Mouse (Mus musculus): ENCODE results near the gene Jdp2. TPM values are rescaled to one million over a fixed set of nuclear protein-coding genes. Genes with fewer than 3 reads are reported as not detected.
"Not testable (repeated sequence)": the region's sequence is repeated elsewhere in the genome, so short reads cannot be mapped to it uniquely, and the experiment has no call there.

Jdp2 gene
- polyA plus RNA-seq, 1 experiment from 2014 or later, result 0.56 TPM

DNA sequence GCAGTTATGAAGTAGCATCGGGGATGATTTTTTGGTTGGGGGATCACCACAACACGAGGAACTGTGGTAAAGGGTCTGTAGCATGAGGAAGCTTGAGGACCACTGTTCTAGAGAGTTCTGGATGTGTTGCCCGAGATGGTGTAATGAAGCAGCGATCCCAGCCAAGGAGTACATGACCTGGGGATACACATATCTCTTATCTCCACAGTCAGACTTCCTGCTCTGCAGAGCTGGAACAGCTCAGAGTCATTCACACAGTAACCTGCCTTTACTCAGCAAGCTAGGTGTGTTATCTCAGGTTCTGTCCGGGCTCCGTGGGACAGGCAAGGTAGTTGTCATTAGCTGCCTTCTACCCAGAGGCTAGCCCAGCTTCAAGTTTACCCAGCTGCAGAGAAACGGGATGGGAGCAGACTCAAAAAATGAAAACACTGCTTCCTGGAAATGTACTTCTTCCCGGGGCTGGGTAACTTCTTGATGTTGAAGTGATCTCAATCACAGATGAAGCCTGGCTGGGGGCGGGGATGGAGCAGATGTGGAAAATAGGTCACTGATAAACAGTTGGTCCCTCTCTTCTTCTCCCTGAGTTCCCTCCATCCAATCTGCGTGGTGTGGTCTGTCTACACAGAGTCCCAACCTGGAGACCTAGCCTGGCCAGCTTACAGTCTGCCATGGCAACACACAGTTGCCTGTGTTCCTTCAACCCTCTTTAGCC, 42.2 kb downstream of the Jdp2 start:
- H3K27me3 ChIP-seq (replicated peaks; ENCODE audit: control insufficient read depth, insufficient read depth, low read length), result no peaks in the 10 kb centered on the region
- H3K4me3 ChIP-seq (replicated peaks; ENCODE audit: low read length), result no peak overlapping the region
- ATAC-seq, result no peak
- H3K4me1 ChIP-seq (replicated peaks; ENCODE audit: control insufficient read depth, insufficient read depth, low read length), result peaks cover 8% of the 10 kb centered on the region
- H3K9ac ChIP-seq (replicated peaks; ENCODE audit: low read depth, low read length), result no peak overlapping the region
- no peak overlapping the region for H3K27ac ChIP-seq (ENCODE audit: low read length)
- H3K9me3 ChIP-seq (ENCODE audit: control insufficient read depth, low read length), result no peaks in the 10 kb centered on the region
- no peak overlapping the region for H3K4me2 ChIP-seq (ENCODE audit: low read length)
- WGBS, result 84% methylated on average over 10 of the region's 10 CpGs
- H3K36me3 ChIP-seq (ENCODE audit: control insufficient read depth, insufficient read depth), result no peaks in the 10 kb centered on the region

DNA sequence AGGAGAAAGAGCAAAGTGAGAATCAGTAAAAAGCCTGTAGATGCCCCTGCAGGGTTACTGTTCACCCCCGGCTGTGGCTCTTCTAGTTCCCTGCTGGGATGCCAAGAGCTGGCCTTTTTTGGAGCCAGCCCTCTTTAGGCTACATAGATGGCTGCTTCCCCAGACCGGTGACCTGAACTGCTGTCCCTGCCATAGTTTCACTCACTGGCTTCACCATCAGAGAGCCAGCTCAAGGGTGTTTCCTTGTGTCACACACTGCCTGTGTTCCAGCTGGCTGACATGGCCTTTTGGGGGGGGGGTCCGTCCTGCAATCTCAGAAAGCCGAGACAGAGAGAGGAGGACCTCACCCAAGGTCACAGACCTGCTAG, 42.7 kb downstream of the Jdp2 start:
- no peaks in the 10 kb centered on the region for H3K36me3 ChIP-seq (ENCODE audit: control insufficient read depth, insufficient read depth)
- ATAC-seq, result no peak
- no peak overlapping the region for H3K4me3 ChIP-seq (replicated peaks; ENCODE audit: low read length)
- 64% methylated on average over 4 of the region's 4 CpGs for WGBS
- H3K4me2 ChIP-seq (ENCODE audit: low read length), result no peak overlapping the region
- peaks cover 8% of the 10 kb centered on the region for H3K4me1 ChIP-seq (replicated peaks; ENCODE audit: control insufficient read depth, insufficient read depth, low read length)
- no peak overlapping the region for H3K27ac ChIP-seq (ENCODE audit: low read length)
- H3K9ac ChIP-seq (replicated peaks; ENCODE audit: low read depth, low read length), result no peak overlapping the region
- H3K9me3 ChIP-seq (ENCODE audit: control insufficient read depth, low read length), result no peaks in the 10 kb centered on the region
- H3K27me3 ChIP-seq (replicated peaks; ENCODE audit: control insufficient read depth, insufficient read depth, low read length), result no peaks in the 10 kb centered on the region

- no peak overlapping the region for H3K4me3 ChIP-seq (replicated peaks; ENCODE audit: low read length)
- H3K27ac ChIP-seq (ENCODE audit: low read length), result no peak overlapping the region
- no peaks in the 10 kb centered on the region for H3K36me3 ChIP-seq (ENCODE audit: control insufficient read depth, insufficient read depth)
- no peaks in the 10 kb centered on the region for H3K27me3 ChIP-seq (replicated peaks; ENCODE audit: control insufficient read depth, insufficient read depth, low read length)
- ATAC-seq, result no peak
- peaks cover 8% of the 10 kb centered on the region for H3K4me1 ChIP-seq (replicated peaks; ENCODE audit: control insufficient read depth, insufficient read depth, low read length)
- H3K4me2 ChIP-seq (ENCODE audit: low read length), result no peak overlapping the region
- 77% methylated on average over 5 of the region's 5 CpGs for WGBS
- H3K9me3 ChIP-seq (ENCODE audit: control insufficient read depth, low read length), result no peaks in the 10 kb centered on the region
- H3K9ac ChIP-seq (replicated peaks; ENCODE audit: low read depth, low read length), result no peak overlapping the region
Observed at GRCm38 (mm10) chr12:85643735-85644134, 44.9 kb downstream of the Jdp2 start.

DNA sequence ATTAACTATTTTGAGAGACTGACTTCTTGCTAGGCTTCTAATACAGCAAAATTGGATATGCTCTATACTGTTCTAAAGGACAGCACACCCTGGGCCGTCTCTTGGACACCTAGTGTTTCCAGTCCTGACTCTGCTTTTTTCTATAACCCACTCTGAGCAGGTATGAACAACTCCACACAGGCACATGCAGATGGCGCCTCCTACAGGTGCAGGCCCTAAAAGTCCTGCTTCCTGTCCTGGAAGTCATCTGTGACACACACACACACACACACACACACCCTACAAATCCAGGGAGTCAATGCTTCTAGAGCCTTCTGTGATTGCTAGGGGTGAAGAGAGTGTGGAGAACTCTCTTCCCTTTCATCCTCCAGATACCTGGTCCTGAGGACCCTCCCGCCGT, 46.8 kb downstream of the Jdp2 start:
- no peak overlapping the region for H3K4me3 ChIP-seq (replicated peaks; ENCODE audit: low read length)
- H3K36me3 ChIP-seq (ENCODE audit: control insufficient read depth, insufficient read depth), result no peaks in the 10 kb centered on the region
- H3K9me3 ChIP-seq (ENCODE audit: control insufficient read depth, low read length), result no peaks in the 10 kb centered on the region
- no peak overlapping the region for H3K27ac ChIP-seq (ENCODE audit: low read length)
- no peaks in the 10 kb centered on the region for H3K27me3 ChIP-seq (replicated peaks; ENCODE audit: control insufficient read depth, insufficient read depth, low read length)
- no peak for ATAC-seq
- WGBS, result 91% methylated on average over 4 of the region's 4 CpGs
- H3K4me2 ChIP-seq (ENCODE audit: low read length), result no peak overlapping the region
- no peak overlapping the region for H3K9ac ChIP-seq (replicated peaks; ENCODE audit: low read depth, low read length)
- H3K4me1 ChIP-seq (replicated peaks; ENCODE audit: control insufficient read depth, insufficient read depth, low read length), result no peaks in the 10 kb centered on the region

DNA sequence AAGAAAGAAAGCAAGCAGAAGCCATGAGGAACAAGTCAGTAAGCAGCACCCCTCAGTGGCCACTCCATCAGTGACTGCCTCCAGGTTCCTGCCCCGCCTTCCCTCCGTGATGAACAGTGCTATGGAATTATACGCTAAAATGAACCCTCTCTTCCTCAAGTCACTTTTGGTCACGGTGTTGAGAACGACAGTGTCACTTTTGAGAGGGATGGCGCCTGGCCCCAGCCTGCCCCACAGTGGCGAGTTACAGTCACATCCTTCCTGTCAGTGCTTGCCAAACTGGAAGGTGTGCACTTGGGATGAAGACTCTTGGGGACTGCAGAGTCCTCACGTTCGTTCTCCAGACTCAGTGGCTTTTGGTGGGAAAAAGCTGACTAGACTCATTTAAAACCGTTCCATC, 48.5 kb downstream of the Jdp2 start:
- Histone ChIP-seq H3K27me3 (replicated peaks; ENCODE audit: control insufficient read depth, insufficient read depth, low read length) (no peaks in the 10 kb centered on the region), H3K9me3 (ENCODE audit: control insufficient read depth, low read length) (no peaks in the 10 kb centered on the region), H3K36me3 (ENCODE audit: control insufficient read depth, insufficient read depth) (no peaks in the 10 kb centered on the region), H3K4me2 (ENCODE audit: low read length) (no peak overlapping the region), H3K27ac (ENCODE audit: low read length) (no peak overlapping the region), H3K9ac (replicated peaks; ENCODE audit: low read depth, low read length) (no peak overlapping the region), H3K4me1 (replicated peaks; ENCODE audit: control insufficient read depth, insufficient read depth, low read length) (no peaks in the 10 kb centered on the region), H3K4me3 (replicated peaks; ENCODE audit: low read length) (no peak overlapping the region)
- ATAC-seq, result no peak
- 55% methylated on average over 10 of the region's 10 CpGs for WGBS

DNA sequence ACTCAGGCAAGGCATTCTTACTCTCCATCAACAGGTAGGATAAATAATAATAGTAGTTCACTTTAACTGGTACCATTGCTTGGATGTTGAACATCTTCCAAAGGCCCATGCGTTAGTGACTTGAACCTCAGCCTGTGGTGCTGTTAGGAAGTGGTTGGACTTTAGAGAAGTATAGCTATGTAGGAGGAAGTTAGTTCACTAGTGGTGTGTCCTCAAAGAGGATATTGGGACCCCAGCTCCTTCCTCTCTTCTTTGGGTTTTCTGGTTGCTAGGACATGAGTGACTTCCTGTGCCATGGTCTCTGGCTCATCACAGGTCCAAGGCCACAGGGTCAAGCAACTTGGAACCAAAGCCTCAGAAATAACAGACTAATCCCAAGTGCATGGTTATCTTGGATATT, 49.1 kb downstream of the Jdp2 start:
- Histone ChIP-seq H3K27ac (ENCODE audit: low read length) (no peak overlapping the region), H3K9ac (replicated peaks; ENCODE audit: low read depth, low read length) (no peak overlapping the region), H3K36me3 (ENCODE audit: control insufficient read depth, insufficient read depth) (no peaks in the 10 kb centered on the region), H3K4me1 (replicated peaks; ENCODE audit: control insufficient read depth, insufficient read depth, low read length) (no peaks in the 10 kb centered on the region), H3K9me3 (ENCODE audit: control insufficient read depth, low read length) (no peaks in the 10 kb centered on the region), H3K4me3 (replicated peaks; ENCODE audit: low read length) (no peak overlapping the region), H3K27me3 (replicated peaks; ENCODE audit: control insufficient read depth, insufficient read depth, low read length) (no peaks in the 10 kb centered on the region), H3K4me2 (ENCODE audit: low read length) (no peak overlapping the region)
- WGBS, result 97% methylated on average over 1 of the region's 1 CpGs
- ATAC-seq, result no peak

GRCm38 (mm10) chr12:85659319-85659718, 60.5 kb downstream of the Jdp2 start:
- Histone ChIP-seq H3K4me3 (replicated peaks; ENCODE audit: low read length) (no peak overlapping the region), H3K27ac (ENCODE audit: low read length) (no peak overlapping the region), H3K36me3 (ENCODE audit: control insufficient read depth, insufficient read depth) (no peaks in the 10 kb centered on the region), H3K9me3 (ENCODE audit: control insufficient read depth, low read length) (no peaks in the 10 kb centered on the region), H3K9ac (replicated peaks; ENCODE audit: low read depth, low read length) (no peak overlapping the region), H3K4me1 (replicated peaks; ENCODE audit: control insufficient read depth, insufficient read depth, low read length) (peaks cover 7% of the 10 kb centered on the region), H3K4me2 (ENCODE audit: low read length) (no peak overlapping the region), H3K27me3 (replicated peaks; ENCODE audit: control insufficient read depth, insufficient read depth, low read length) (no peaks in the 10 kb centered on the region)
- 18% methylated on average over 2 of the region's 2 CpGs for WGBS
- peak; percentile 55; the same call in 1 of the 2 replicates for ATAC-seq

DNA sequence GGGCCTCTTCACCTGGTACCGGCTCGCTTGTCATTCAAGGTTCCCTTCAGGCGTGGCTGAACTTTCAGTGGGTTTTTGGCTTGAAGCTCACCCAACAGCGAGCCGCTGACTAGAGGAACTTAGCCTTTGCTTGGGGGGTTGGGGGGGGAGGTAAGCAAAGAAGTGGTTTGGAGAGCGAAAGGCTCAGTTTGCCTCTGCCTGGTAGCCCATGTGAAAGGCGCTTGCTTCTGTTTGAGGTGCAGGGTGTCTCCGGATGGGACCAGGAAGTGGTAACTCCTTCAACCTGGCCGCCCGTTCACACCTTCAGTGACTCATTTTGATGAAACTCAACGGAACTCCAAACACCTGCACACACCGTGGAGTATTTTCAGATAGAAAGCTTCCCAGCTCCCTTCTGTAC, 62.0 kb downstream of the Jdp2 start:
- Histone ChIP-seq H3K9me3 (ENCODE audit: control insufficient read depth, low read length) (no peaks in the 10 kb centered on the region), H3K4me3 (replicated peaks; ENCODE audit: low read length) (no peak overlapping the region), H3K4me2 (ENCODE audit: low read length) (no peak overlapping the region), H3K9ac (replicated peaks; ENCODE audit: low read depth, low read length) (no peak overlapping the region), H3K36me3 (ENCODE audit: control insufficient read depth, insufficient read depth) (no peaks in the 10 kb centered on the region), H3K4me1 (replicated peaks; ENCODE audit: control insufficient read depth, insufficient read depth, low read length) (peaks cover 7% of the 10 kb centered on the region), H3K27me3 (replicated peaks; ENCODE audit: control insufficient read depth, insufficient read depth, low read length) (no peaks in the 10 kb centered on the region), H3K27ac (ENCODE audit: low read length) (no peak overlapping the region)
- WGBS, result 95% methylated on average over 12 of the region's 12 CpGs
- no peak for ATAC-seq

DNA sequence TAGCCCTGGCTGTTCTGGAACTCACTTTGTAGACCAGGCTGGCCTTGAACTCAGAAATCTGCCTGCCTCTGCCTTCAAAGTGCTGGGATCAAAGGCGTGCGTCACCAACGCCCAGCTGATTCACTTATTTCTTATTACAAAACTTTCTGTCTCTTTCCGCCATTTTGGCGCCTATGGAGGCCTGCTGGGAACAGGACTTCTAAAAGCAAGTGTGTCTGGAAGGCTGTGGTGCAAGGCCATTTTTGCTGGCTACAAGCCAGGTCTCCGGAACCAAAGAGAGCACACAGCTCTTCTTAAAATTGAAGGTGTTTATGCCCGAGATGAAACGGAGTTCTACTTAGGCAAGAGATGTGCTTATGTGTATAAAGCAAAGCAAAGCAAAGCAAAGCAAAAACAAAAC, 63.4 kb downstream of the Jdp2 start:
- not testable (repeated sequence) for H3K9ac ChIP-seq (replicated peaks; ENCODE audit: low read depth, low read length); H3K9me3 ChIP-seq (ENCODE audit: control insufficient read depth, low read length); H3K4me1 ChIP-seq (replicated peaks; ENCODE audit: control insufficient read depth, insufficient read depth, low read length); H3K27me3 ChIP-seq (replicated peaks; ENCODE audit: control insufficient read depth, insufficient read depth, low read length); ATAC-seq; H3K36me3 ChIP-seq (ENCODE audit: control insufficient read depth, insufficient read depth); H3K4me3 ChIP-seq (replicated peaks; ENCODE audit: low read length); H3K4me2 ChIP-seq (ENCODE audit: low read length); H3K27ac ChIP-seq (ENCODE audit: low read length)
- 87% methylated on average over 8 of the region's 8 CpGs for WGBS

DNA sequence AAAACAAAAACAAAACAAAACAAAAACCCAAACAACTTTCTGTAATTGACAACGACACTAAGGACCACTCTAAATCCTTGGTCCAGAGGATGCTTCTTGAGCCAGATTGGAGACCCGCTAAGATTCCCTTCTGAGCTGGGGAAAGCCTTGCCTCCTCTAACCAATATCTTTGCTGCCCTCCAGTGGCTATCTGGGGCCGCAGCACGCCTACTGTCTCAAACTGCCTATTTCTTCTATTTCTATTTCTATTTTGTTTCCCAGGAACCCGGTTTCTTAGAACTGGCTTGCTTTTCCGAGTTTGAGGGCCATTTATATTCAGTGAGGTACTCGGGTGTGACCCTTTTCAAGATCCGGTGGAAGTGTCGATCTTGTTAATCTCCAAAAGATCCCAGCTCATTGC, 64.1 kb downstream of the Jdp2 start:
- peak overlapping the region; percentile 32; the same call in 1 of the 2 replicates for H3K4me2 ChIP-seq (ENCODE audit: low read length)
- peaks cover 7% of the 10 kb centered on the region for H3K4me1 ChIP-seq (replicated peaks; ENCODE audit: control insufficient read depth, insufficient read depth, low read length)
- no peaks in the 10 kb centered on the region for H3K9me3 ChIP-seq (ENCODE audit: control insufficient read depth, low read length)
- peak; percentile 79 for ATAC-seq
- 12% methylated on average over 9 of the region's 9 CpGs for WGBS
- H3K27ac ChIP-seq (ENCODE audit: low read length), result no peak overlapping the region
- H3K9ac ChIP-seq (replicated peaks; ENCODE audit: low read depth, low read length), result no peak overlapping the region
- H3K27me3 ChIP-seq (replicated peaks; ENCODE audit: control insufficient read depth, insufficient read depth, low read length), result no peaks in the 10 kb centered on the region
- no peaks in the 10 kb centered on the region for H3K36me3 ChIP-seq (ENCODE audit: control insufficient read depth, insufficient read depth)
- H3K4me3 ChIP-seq (replicated peaks; ENCODE audit: low read length), result no peak overlapping the region
